Comparison of ENCODE assay signal across 18 mouse cellular contexts in the genomic region with DNA sequence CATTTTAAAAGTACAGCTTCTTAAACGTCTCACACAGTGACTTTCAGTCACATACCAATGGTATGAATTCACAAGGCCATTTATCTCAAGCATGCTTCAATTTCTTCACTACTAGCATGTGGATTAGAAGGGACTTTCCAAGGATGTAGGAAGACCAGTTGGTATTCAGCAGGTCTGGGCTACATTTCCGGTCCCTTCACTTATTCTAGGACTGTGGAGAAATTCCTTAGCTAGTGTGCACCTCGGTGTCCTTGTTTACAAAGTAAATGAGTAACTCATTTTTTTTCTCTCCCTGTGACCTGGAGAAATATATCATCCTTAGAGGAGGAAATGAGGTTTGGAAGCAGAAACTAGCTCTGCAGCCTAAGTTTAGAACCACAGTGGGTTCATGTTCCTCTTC.
DNase-seq lines count a peak whose midpoint lies in the region; ATAC-seq and TF ChIP-seq lines count a peak whose summit lies in the region.
"Had no signal": no experiment of that assay in that cellular context is flagged by ENCODE, and none has a peak within 500 bp of the region (broad histone marks: within the 10 kb centered on the region; RNA-seq: fewer than 3 reads in every experiment).

No protein-coding gene starts in this region.

- no peaks in the 10 kb centered on the region for H3K9me3 ChIP-seq in heart, embryonic 15.5 days (replicated peaks)
- no peaks in the 10 kb centered on the region for H3K9me3 ChIP-seq in lung, embryonic 14.5 days (ENCODE audit: low read depth, low read length)
- H3K9me3 ChIP-seq in kidney, embryonic 15.5 days (replicated peaks) = no peaks in the 10 kb centered on the region
- H3K9me3 ChIP-seq in stomach, embryonic 15.5 days = no peaks in the 10 kb centered on the region
- H3K9me3 ChIP-seq: embryonic facial prominence, embryonic 13.5 days; forebrain, embryonic 10.5 days had no signal

- ATAC-seq in heart, embryonic 15.5 days (replicated peaks; ENCODE audit: insufficient number of reproducible peaks, insufficient read depth, low FRiP score, low read depth) = no peak
- ATAC-seq in lung, embryonic 14.5 days (ENCODE audit: insufficient read depth) = no peak
- no peak for ATAC-seq in kidney, embryonic 15.5 days (replicated peaks; ENCODE audit: low FRiP score)
- ATAC-seq in stomach, embryonic 15.5 days (ENCODE audit: insufficient read depth, low FRiP score, low read depth) = no peak
- ATAC-seq in erythroblast, adult 5-6 weeks (replicated peaks; ENCODE audit: low FRiP score, poor library complexity, severe bottlenecking) = no peak
- ATAC-seq: midbrain, embryonic 16.5 days had no signal

- H3K4me3 ChIP-seq in heart, embryonic 15.5 days = no peak overlapping the region
- no peak overlapping the region for H3K4me3 ChIP-seq in lung, embryonic 14.5 days (ENCODE audit: low read depth, low read length)
- no peak overlapping the region for H3K4me3 ChIP-seq in lung, adult 2 months (replicated peaks; ENCODE audit: extremely low read depth, low read depth, low read length)
- no peak overlapping the region for H3K4me3 ChIP-seq in kidney, embryonic 15.5 days (replicated peaks)
- no peak overlapping the region for H3K4me3 ChIP-seq in stomach, embryonic 15.5 days (replicated peaks)
- H3K4me3 ChIP-seq in cerebellum, adult 2 months (replicated peaks; ENCODE audit: insufficient read depth, low read depth, low read length) = no peak overlapping the region
- H3K4me3 ChIP-seq: embryonic facial prominence, embryonic 13.5 days; forebrain, embryonic 10.5 days had no signal

- H3K27me3 ChIP-seq in heart, embryonic 15.5 days = no peaks in the 10 kb centered on the region
- no peaks in the 10 kb centered on the region for H3K27me3 ChIP-seq in lung, embryonic 14.5 days (ENCODE audit: insufficient read depth, low read length)
- no peaks in the 10 kb centered on the region for H3K27me3 ChIP-seq in kidney, embryonic 15.5 days
- H3K27me3 ChIP-seq in stomach, embryonic 15.5 days (replicated peaks) = no peaks in the 10 kb centered on the region
- H3K27me3 ChIP-seq in cerebellum, adult 2 months (ENCODE audit: control insufficient read depth, insufficient read depth, low read length) = no peaks in the 10 kb centered on the region; the same call in 1 of the 2 replicates
- H3K27me3 ChIP-seq: embryonic facial prominence, embryonic 13.5 days had no signal

- H3K36me3 ChIP-seq in heart, embryonic 15.5 days = no peaks in the 10 kb centered on the region
- no peaks in the 10 kb centered on the region for H3K36me3 ChIP-seq in lung, embryonic 14.5 days (ENCODE audit: insufficient read depth)
- H3K36me3 ChIP-seq in kidney, embryonic 15.5 days = no peaks in the 10 kb centered on the region
- no peaks in the 10 kb centered on the region for H3K36me3 ChIP-seq in stomach, embryonic 15.5 days
- H3K36me3 ChIP-seq: embryonic facial prominence, embryonic 13.5 days; forebrain, embryonic 10.5 days had no signal

- H3K4me1 ChIP-seq in heart, embryonic 15.5 days (replicated peaks) = peaks cover 25% of the 10 kb centered on the region
- H3K4me1 ChIP-seq in lung, embryonic 14.5 days (ENCODE audit: insufficient read depth) = peaks cover 17% of the 10 kb centered on the region; the same call in 1 of the 2 replicates
- peaks cover 5% of the 10 kb centered on the region; the same call in 1 of the 2 replicates for H3K4me1 ChIP-seq in lung, adult 2 months (ENCODE audit: control insufficient read depth, insufficient read depth, low read length)
- H3K4me1 ChIP-seq in kidney, embryonic 15.5 days = peaks cover 41% of the 10 kb centered on the region
- H3K4me1 ChIP-seq in stomach, embryonic 15.5 days = peaks cover 5% of the 10 kb centered on the region; the same call in 1 of the 2 replicates
- no peaks in the 10 kb centered on the region for H3K4me1 ChIP-seq in cerebellum, adult 2 months (ENCODE audit: control insufficient read depth, insufficient read depth, low read length)

- no peak for TF ChIP-seq CTCF in lung, embryonic 14.5 days (IDR thresholded peaks at IDR 0.05; ENCODE audit: low read depth)
- TF ChIP-seq CTCF in lung, adult 2 months (IDR thresholded peaks at IDR 0.05; ENCODE audit: insufficient read depth, low read length) = no peak
- no peak for TF ChIP-seq CTCF in cerebellum, adult 2 months (IDR thresholded peaks at IDR 0.05; ENCODE audit: borderline replicate concordance, insufficient read depth, low read depth, low read length)

- intact Hi-C loops in heart, postnatal 10 days (cut with DNase I) = no loop called here

- H3K4me2 ChIP-seq in heart, embryonic 15.5 days = peak overlapping the region; percentile 61; the same call in 1 of the 2 replicates
- peak overlapping the region; percentile 20; the same call in 1 of the 2 replicates for H3K4me2 ChIP-seq in lung, embryonic 14.5 days
- no peak overlapping the region for H3K4me2 ChIP-seq in kidney, embryonic 15.5 days
- H3K4me2 ChIP-seq in stomach, embryonic 15.5 days = no peak overlapping the region
- H3K4me2 ChIP-seq: embryonic facial prominence, embryonic 13.5 days; hindbrain, embryonic 14.5 days had no signal

- no peak for DNase-seq in heart, postnatal 10 days
- peak; percentile 13 for DNase-seq in lung, embryonic 14.5 days
- DNase-seq in lung, adult 2 months = no peak
- no peak for DNase-seq in cerebellum, adult 2 months
- DNase-seq: cerebellum, adult 9-10 months; gastrocnemius, postnatal 10 days; layer of hippocampus, postnatal 36 days; lung, postnatal 10 days; right cerebral cortex, adult 18-20 months; thymus, postnatal 14 days had no signal

- 0 out of 2 replicates have a peak overlapping the region, but pooled peaks have one; percentile 16 for H3K27ac ChIP-seq in heart, embryonic 15.5 days
- H3K27ac ChIP-seq in lung, embryonic 14.5 days (ENCODE audit: low read depth) = peak overlapping the region; percentile 54; the same call in 1 of the 2 replicates
- H3K27ac ChIP-seq in kidney, embryonic 15.5 days = peak overlapping the region; percentile 54
- H3K27ac ChIP-seq in stomach, embryonic 15.5 days = peak overlapping the region; percentile 38; the same call in 1 of the 2 replicates
- no peak overlapping the region for H3K27ac ChIP-seq in cerebellum, adult 2 months (ENCODE audit: insufficient read depth, low read length)
- H3K27ac ChIP-seq: embryonic facial prominence, embryonic 13.5 days; forebrain, embryonic 10.5 days; hindbrain, embryonic 14.5 days had no signal

- no peak overlapping the region for H3K9ac ChIP-seq in heart, embryonic 15.5 days
- H3K9ac ChIP-seq in lung, embryonic 14.5 days = no peak overlapping the region
- H3K9ac ChIP-seq in kidney, embryonic 15.5 days = no peak overlapping the region
- no peak overlapping the region for H3K9ac ChIP-seq in stomach, embryonic 15.5 days
- H3K9ac ChIP-seq: embryonic facial prominence, embryonic 13.5 days; hindbrain, embryonic 14.5 days had no signal

- TF ChIP-seq POLR2A in lung, adult 2 months (IDR thresholded peaks at IDR 0.05; ENCODE audit: borderline replicate concordance, extremely low read depth, low read depth, low read length) = no peak
- no peak for TF ChIP-seq POLR2A in cerebellum, adult 2 months (IDR thresholded peaks at IDR 0.05; ENCODE audit: borderline replicate concordance, insufficient read depth, low read length)

- WGBS in heart, embryonic 15.5 days = 31% methylated on average over 3 of the region's 3 CpGs
- 21% methylated on average over 3 of the region's 3 CpGs for WGBS in lung, embryonic 14.5 days
- WGBS in lung, adult 2 months = 33% methylated on average over 3 of the region's 3 CpGs
- WGBS in kidney, embryonic 15.5 days = 23% methylated on average over 3 of the region's 3 CpGs
- 13% methylated on average over 3 of the region's 3 CpGs for WGBS in stomach, embryonic 15.5 days
- WGBS in cerebellum, adult 2 months = 88% methylated on average over 3 of the region's 3 CpGs

Comparison
In these comparisons a context has a peak if more than half of its experiments do, and no peak if none do; other contexts are left out.
1. H3K4me2 ChIP-seq: peak in heart, embryonic 15.5 days (single experiment) and lung, embryonic 14.5 days (single experiment); none in kidney, embryonic 15.5 days (single experiment) and stomach, embryonic 15.5 days (single experiment).